In the genomic region with DNA sequence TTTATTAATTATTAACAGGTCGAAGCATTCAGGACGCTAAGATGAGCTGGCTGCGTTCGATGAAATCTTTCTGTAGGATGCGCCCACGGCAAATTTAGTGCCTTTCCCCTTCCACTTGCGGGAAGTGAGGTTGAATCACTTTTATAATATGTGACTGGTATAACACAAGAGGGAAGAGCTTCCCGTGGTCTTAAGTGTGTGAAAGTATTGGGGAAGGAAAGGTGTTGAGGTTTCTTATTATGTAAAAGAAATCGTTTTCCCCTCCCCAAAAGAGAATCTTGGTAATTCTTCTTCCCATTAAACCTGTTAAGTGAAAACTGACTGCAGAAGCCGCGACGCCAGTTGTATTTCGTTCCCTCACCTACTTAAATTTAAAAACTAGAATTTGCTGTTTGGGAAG, we compare ENCODE assay signal across 8 mouse cellular contexts.
A peak's percentile ranks its signal among the peaks of the same experiment; 100 is the strongest.
DNase-seq lines count a peak whose midpoint lies in the region; ATAC-seq and TF ChIP-seq lines count a peak whose summit lies in the region.

No protein-coding gene starts in this region.

- H3K4me2 ChIP-seq in liver, embryonic 13.5 days = peak overlapping the region; percentile 74

- WGBS in spleen, adult 2 months = 24% methylated on average over 13 of the region's 13 CpGs
- WGBS in liver, embryonic 13.5 days (ENCODE audit: insufficient replicate concordance) = 10% methylated on average over 13 of the region's 13 CpGs

- H3K27me3 ChIP-seq in spleen, adult 2 months (ENCODE audit: control insufficient read depth, insufficient read depth, low read length) = peaks cover 7% of the 10 kb centered on the region
- H3K27me3 ChIP-seq in liver, embryonic 13.5 days = peaks cover 57% of the 10 kb centered on the region

- ATAC-seq in liver, embryonic 13.5 days (ENCODE audit: low read depth) = no peak

- DNase-seq in gastrocnemius, adult 2 months = no peak
- no peak for DNase-seq in gastrocnemius, postnatal 14 days
- no peak for DNase-seq in spleen, adult 2 months (ENCODE audit: low read depth in 1 of 2, low spot score in 2 of 2)
- DNase-seq in spleen, postnatal 36 days (ENCODE audit: low spot score in 2 of 2) = no peak
- no peak for DNase-seq in liver, embryonic 13.5 days
- DNase-seq in thymus, postnatal 10 days (ENCODE audit: low spot score in 2 of 2) = no peak
- DNase-seq in urinary bladder, postnatal 25 days (ENCODE audit: low spot score) = no peak
- DNase-seq in testis, postnatal 14 days (ENCODE audit: low spot score) = no peak

- TF ChIP-seq POLR2A in spleen, adult 2 months (IDR thresholded peaks at IDR 0.05; ENCODE audit: low read depth, low read length) = no peak

- no peaks in the 10 kb centered on the region for H3K36me3 ChIP-seq in spleen, adult 2 months (ENCODE audit: control insufficient read depth, insufficient read depth, low read length)
- no peaks in the 10 kb centered on the region for H3K36me3 ChIP-seq in liver, embryonic 13.5 days

- H3K4me1 ChIP-seq in spleen, adult 2 months (ENCODE audit: control insufficient read depth, insufficient read depth, insufficient read length) = peaks cover 4% of the 10 kb centered on the region; the same call in 1 of the 2 replicates
- peaks cover 4% of the 10 kb centered on the region for H3K4me1 ChIP-seq in liver, embryonic 13.5 days (replicated peaks)

- intact Hi-C loops in gastrocnemius, adult 2 months (cut with DNase I) = no loop called here
- intact Hi-C loops in gastrocnemius, postnatal 14 days (cut with DNase I; ENCODE audit: low total_unique reads) = loop anchor here (10.0 kb wide), 1 partner anchor 337 kb away; no protein-coding TSS in a partner anchor

- no peak overlapping the region for H3K9ac ChIP-seq in liver, embryonic 13.5 days

- H3K4me3 ChIP-seq in gastrocnemius, adult 2 months = peak overlapping the region; percentile 95
- peak overlapping the region; percentile 66; the same call in 1 of the 2 replicates for H3K4me3 ChIP-seq in spleen, adult 2 months (ENCODE audit: extremely low read depth, insufficient read depth, insufficient read length)
- peak overlapping the region; percentile 62 for H3K4me3 ChIP-seq in liver, embryonic 13.5 days (replicated peaks)

- H3K9me3 ChIP-seq in liver, embryonic 13.5 days (replicated peaks) = no peaks in the 10 kb centered on the region

- H3K27ac ChIP-seq in gastrocnemius, adult 2 months = peak overlapping the region; percentile 99
- no peak overlapping the region for H3K27ac ChIP-seq in spleen, adult 2 months (ENCODE audit: insufficient read depth, low read length)
- H3K27ac ChIP-seq in liver, embryonic 13.5 days = no peak overlapping the region

- no peak for TF ChIP-seq CTCF in gastrocnemius, adult 2 months (IDR thresholded peaks at IDR 0.05)
- TF ChIP-seq CTCF in spleen, adult 2 months (IDR thresholded peaks at IDR 0.05; ENCODE audit: extremely low read depth, insufficient read depth, insufficient read length, insufficient replicate concordance) = no peak
